Mouse (Mus musculus) activated CD4-positive, CD25-positive, alpha-beta regulatory T cell (primary cell): ENCODE results near the gene Teddm1b. TPM values are rescaled to one million over a fixed set of nuclear protein-coding genes. Genes with fewer than 3 reads are reported as not detected.

ENCODE experiments used
- polyA plus RNA-seq, 2 experiments: library from polyadenylated mRNA; unstranded; fragments of 100-300 nt; shearing (Covaris generic); gene quantifications; one replicate each; pipeline ENCODE4 v1.2.1; 2017

Teddm1b gene
- under 1 TPM; 0.12 to 0.15 TPM for polyA plus RNA-seq

GRCm38 (mm10) chr1:153874045-153874444 lies at the start of gene Teddm1b:
Gene Teddm1b, plus strand, starts transcription at chr1:153874345.

GRCm38 (mm10) chr1:153844042-153844441 lies 30.1 kb upstream of the Teddm1b start, which contains the start of gene Rgsl1:
Gene Rgsl1, minus strand, starts transcription at chr1:153844142.

GRCm38 (mm10) chr1:153891442-153891841 lies 17.3 kb downstream of the Teddm1b start, which contains the start of gene Teddm1a:
Gene Teddm1a, plus strand, starts transcription at chr1:153891742.

GRCm38 (mm10) chr1:153899731-153900380 lies 25.7 kb downstream of the Teddm1b start, which contains the start of the genes Glul and Teddm2:
Gene Glul, plus strand, starts transcription at chr1:153899944.
Gene Teddm2, minus strand, starts transcription at chr1:153900228.

Other genes starting within 250 kb of the Teddm1b start
- not detected for gene Rgs8, start 221.3 kb upstream of the Teddm1b start, polyA plus RNA-seq
- gene Rgs16, start 134.0 kb upstream of the Teddm1b start, polyA plus RNA-seq, result 10 to 100 TPM; 17.5 to 31.6 TPM
- gene Rnasel, start 124.9 kb upstream of the Teddm1b start, polyA plus RNA-seq, result 10 to 100 TPM; 24.7 to 25.9 TPM
- not detected for gene Rgsl1, start 30.2 kb upstream of the Teddm1b start, polyA plus RNA-seq
- gene Teddm1a, start 17.4 kb downstream of the Teddm1b start, polyA plus RNA-seq, result under 1 TPM in 1 of 2 experiments, not detected in 1; 0.59 TPM
- 10 to 100 TPM; 28.4 to 29.7 TPM for gene Glul, start 25.6 kb downstream of the Teddm1b start, polyA plus RNA-seq
- gene Teddm2, start 25.9 kb downstream of the Teddm1b start, polyA plus RNA-seq, result under 1 TPM; 0.28 to 0.30 TPM